14 mouse cellular contexts compared by ENCODE assay signal in genomic region chr3:88202986-88203385, GRCm38 (mm10). TPM values are rescaled to one million over a fixed set of nuclear protein-coding genes. Genes with fewer than 3 reads are reported as not detected.
DNase-seq lines count a peak whose midpoint lies in the region; ATAC-seq lines count a peak whose summit lies in the region.
"Had no signal": no experiment of that assay in that cellular context is flagged by ENCODE, and none has a peak within 500 bp of the region (broad histone marks: within the 10 kb centered on the region; RNA-seq: fewer than 3 reads in every experiment).

No protein-coding gene starts in this region.

- H3K4me3 ChIP-seq in forebrain, embryonic 10.5 days: peak overlapping the region; percentile 78
- H3K4me3 ChIP-seq in hindbrain, embryonic 12.5 days: no peak overlapping the region
- H3K4me3 ChIP-seq in neural tube, embryonic 11.5 days (ENCODE audit: low read depth, low read length): no peak overlapping the region
- H3K4me3 ChIP-seq: embryonic facial prominence, embryonic 15.5 days; heart, adult 2 months had no signal

- H3K27ac ChIP-seq in forebrain, embryonic 10.5 days: peak overlapping the region; percentile 98
- peak overlapping the region; percentile 97 for H3K27ac ChIP-seq in hindbrain, embryonic 12.5 days
- H3K27ac ChIP-seq in neural tube, embryonic 11.5 days (ENCODE audit: low read depth, low read length): no peak overlapping the region
- H3K27ac ChIP-seq: embryonic facial prominence, embryonic 15.5 days; heart, adult 2 months; liver, embryonic 14.5 days had no signal

- H3K4me2 ChIP-seq in hindbrain, embryonic 12.5 days (replicated peaks): peak overlapping the region; percentile 78
- peak overlapping the region; percentile 17; the same call in 1 of the 2 replicates for H3K4me2 ChIP-seq in neural tube, embryonic 11.5 days (ENCODE audit: low read depth)
- H3K4me2 ChIP-seq: embryonic facial prominence, embryonic 15.5 days had no signal

- peaks cover 100% of the 10 kb centered on the region for H3K27me3 ChIP-seq in forebrain, embryonic 10.5 days (ENCODE audit: poor library complexity, severe bottlenecking)
- H3K27me3 ChIP-seq in hindbrain, embryonic 12.5 days: peaks cover 87% of the 10 kb centered on the region
- peaks cover 78% of the 10 kb centered on the region for H3K27me3 ChIP-seq in neural tube, embryonic 11.5 days (ENCODE audit: control insufficient read depth, insufficient read depth, low read length)

- H3K36me3 ChIP-seq in forebrain, embryonic 10.5 days (replicated peaks): no peaks in the 10 kb centered on the region
- no peaks in the 10 kb centered on the region for H3K36me3 ChIP-seq in hindbrain, embryonic 12.5 days
- H3K36me3 ChIP-seq in neural tube, embryonic 11.5 days (ENCODE audit: control insufficient read depth, insufficient read depth, low read length): no peaks in the 10 kb centered on the region
- H3K36me3 ChIP-seq: embryonic facial prominence, embryonic 15.5 days had no signal

- ATAC-seq in hindbrain, embryonic 12.5 days (ENCODE audit: low FRiP score): no peak
- no peak for ATAC-seq in neural tube, embryonic 11.5 days (ENCODE audit: insufficient read depth, low FRiP score, low TSS enrichment)

- H3K4me1 ChIP-seq in forebrain, embryonic 10.5 days: peaks cover 100% of the 10 kb centered on the region
- peaks cover 67% of the 10 kb centered on the region for H3K4me1 ChIP-seq in hindbrain, embryonic 12.5 days
- peaks cover 38% of the 10 kb centered on the region for H3K4me1 ChIP-seq in neural tube, embryonic 11.5 days (ENCODE audit: control insufficient read depth, insufficient read depth, low read length)

- peak overlapping the region; percentile 89 for H3K9ac ChIP-seq in hindbrain, embryonic 12.5 days
- H3K9ac ChIP-seq in neural tube, embryonic 11.5 days (ENCODE audit: low read length): peak overlapping the region; percentile 44
- H3K9ac ChIP-seq: embryonic facial prominence, embryonic 15.5 days; liver, embryonic 14.5 days had no signal

- H3K9me3 ChIP-seq in forebrain, embryonic 10.5 days: no peaks in the 10 kb centered on the region
- no peaks in the 10 kb centered on the region for H3K9me3 ChIP-seq in hindbrain, embryonic 12.5 days (replicated peaks)
- no peaks in the 10 kb centered on the region for H3K9me3 ChIP-seq in neural tube, embryonic 11.5 days (ENCODE audit: control insufficient read depth, low read length)
- H3K9me3 ChIP-seq: embryonic facial prominence, embryonic 15.5 days had no signal

- 4% methylated on average over 6 of the region's 6 CpGs for WGBS in forebrain, embryonic 10.5 days
- WGBS in hindbrain, embryonic 12.5 days: 5% methylated on average over 6 of the region's 6 CpGs
- 3% methylated on average over 6 of the region's 6 CpGs for WGBS in neural tube, embryonic 11.5 days

- peak; percentile 55 to 57 for DNase-seq in cerebellum, postnatal 10 days
- DNase-seq in cerebellum, adult 9-11 months: no peak
- DNase-seq in forebrain, embryonic 10.5 days (ENCODE audit: extremely low spot score, low spot score): peak; percentile 21
- peak; percentile 31 for DNase-seq in neural tube, embryonic 11.5 days (ENCODE audit: low spot score)
- no peak for DNase-seq in ovary, postnatal 10 days (ENCODE audit: low spot score)
- DNase-seq in liver: no peak
- no peak for DNase-seq in kidney, adult 9 months
- DNase-seq: adrenal gland, postnatal 25 days; heart, adult 2 months; heart, postnatal 36 days; kidney, adult 8-10 months had no signal

RNA-seq across cellular contexts. Expression of gene Rhbg, which starts 51.5 kb away (rescaled TPM):
- polyA plus RNA-seq in forebrain, embryonic 10.5 days (2016; fragmentation: Nextera tagmentation; extraction: Ambion mirVana): 0.37 and 0.38 TPM in 2 replicates
- 0.23 and 0.25 TPM in 2 replicates for polyA plus RNA-seq in hindbrain, embryonic 12.5 days (2016; fragmentation: Nextera tagmentation; extraction: Ambion mirVana)
- polyA plus RNA-seq in neural tube, embryonic 11.5 days (2014; fragmentation: Nextera tagmentation; extraction: Ambion mirVana): 0.27 and 1.2 TPM in 2 replicates

Comparison
In these comparisons a context has a peak if more than half of its experiments do, and no peak if none do; other contexts are left out.
1. DNase-seq: peak in cerebellum, postnatal 10 days (2 of 2), forebrain, embryonic 10.5 days (single experiment) and neural tube, embryonic 11.5 days (single experiment); none in cerebellum, adult 9-11 months (single experiment), ovary, postnatal 10 days (single experiment), liver (single experiment) and kidney, adult 9 months (single experiment).